Mouse (Mus musculus): ENCODE data around the gene Mical3.

Mical3 gene

GRCm38 (mm10) chr6:120905111-120905510 lies 225.7 kb downstream of the Mical3 start:
- DNase-seq (ENCODE audit: low read depth, low spot score): no peak

GRCm38 (mm10) chr6:120903961-120904360 lies 226.8 kb downstream of the Mical3 start:
- no peak for DNase-seq (ENCODE audit: low read depth, low spot score)

- no peak for DNase-seq (ENCODE audit: low read depth, low spot score)
Observed at GRCm38 (mm10) chr6:120903450-120903912, 227.3 kb downstream of the Mical3 start.

GRCm38 (mm10) chr6:120901776-120902645 lies 228.8 kb downstream of the Mical3 start:
- no peak for DNase-seq (ENCODE audit: low read depth, low spot score)

DNA sequence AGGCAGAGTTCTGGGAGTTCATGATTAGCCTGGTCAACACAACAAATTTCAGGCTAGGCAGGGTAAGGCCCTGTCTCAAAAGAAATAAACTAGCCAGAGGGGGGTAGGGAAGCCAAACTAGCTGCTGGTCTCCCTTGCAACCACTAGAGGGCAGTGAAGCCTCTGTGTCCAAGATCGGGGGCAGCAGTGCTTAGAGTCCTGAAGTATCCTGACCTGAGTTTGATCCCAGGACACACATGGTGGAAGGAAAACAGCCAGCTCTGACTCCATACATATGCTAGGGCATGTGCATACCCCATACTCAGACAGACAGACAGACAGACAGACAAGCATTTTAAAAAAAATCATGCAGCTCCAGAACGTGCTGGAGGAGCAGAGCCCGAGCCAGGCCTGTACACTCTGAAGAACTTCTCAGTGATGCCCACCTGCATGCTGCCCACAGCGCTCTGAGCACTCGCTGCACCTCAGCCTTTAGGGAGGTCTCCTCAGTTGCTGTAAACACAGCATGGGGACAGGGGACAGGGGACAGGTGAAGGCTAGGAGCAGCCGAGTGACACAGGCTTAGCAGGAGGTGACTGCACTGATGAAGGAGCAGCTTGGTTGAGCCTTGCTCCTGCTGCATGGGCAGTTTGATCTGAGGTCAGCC lies 232.5 kb downstream of the Mical3 start:
- peak; percentile 75 for DNase-seq (ENCODE audit: low read depth, low spot score)

DNA sequence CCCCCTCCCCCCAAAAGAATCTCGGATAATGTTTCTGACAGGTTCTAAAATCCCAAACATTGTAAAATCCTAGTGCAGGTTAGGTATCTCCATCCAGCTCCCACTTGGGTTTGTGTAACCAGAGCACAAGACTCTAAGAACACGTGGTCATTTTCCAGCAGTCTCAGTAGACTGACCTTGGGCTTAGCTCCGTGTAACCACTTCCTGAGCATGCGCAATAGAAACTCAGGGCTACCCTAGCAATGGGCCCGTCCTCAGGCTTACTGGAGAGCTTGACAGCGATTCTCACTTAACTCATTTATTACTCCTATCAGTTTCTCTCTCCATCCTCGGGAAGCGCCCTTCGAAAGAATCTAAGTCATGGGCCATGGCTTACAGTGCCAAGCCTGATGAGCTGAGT lies 236.3 kb downstream of the Mical3 start:
- DNase-seq (ENCODE audit: low read depth, low spot score): no peak

DNA sequence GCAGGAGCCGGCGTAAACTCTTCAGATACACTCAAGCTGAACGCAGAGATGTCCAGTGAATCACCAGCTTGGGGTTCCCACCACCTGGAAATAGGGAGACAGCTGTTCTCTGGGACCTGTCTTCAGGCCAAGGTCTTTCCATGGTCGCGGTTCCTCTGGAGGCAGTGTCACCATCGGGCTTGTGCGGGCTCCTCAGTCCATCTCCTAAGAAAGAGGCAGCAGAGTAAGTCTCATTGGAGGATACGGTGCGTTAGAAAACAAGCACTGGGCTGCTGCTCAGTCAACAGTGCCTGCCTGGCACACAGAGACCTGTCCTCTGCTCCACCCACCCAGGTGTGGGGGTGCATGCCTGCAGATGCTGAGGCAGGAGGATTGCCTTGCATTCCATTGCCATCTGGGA lies 236.7 kb downstream of the Mical3 start:
- no peak for DNase-seq (ENCODE audit: low read depth, low spot score)

GRCm38 (mm10) chr6:120886696-120887095 lies 244.1 kb downstream of the Mical3 start:
- no peak for DNase-seq (ENCODE audit: low read depth, low spot score)

DNA sequence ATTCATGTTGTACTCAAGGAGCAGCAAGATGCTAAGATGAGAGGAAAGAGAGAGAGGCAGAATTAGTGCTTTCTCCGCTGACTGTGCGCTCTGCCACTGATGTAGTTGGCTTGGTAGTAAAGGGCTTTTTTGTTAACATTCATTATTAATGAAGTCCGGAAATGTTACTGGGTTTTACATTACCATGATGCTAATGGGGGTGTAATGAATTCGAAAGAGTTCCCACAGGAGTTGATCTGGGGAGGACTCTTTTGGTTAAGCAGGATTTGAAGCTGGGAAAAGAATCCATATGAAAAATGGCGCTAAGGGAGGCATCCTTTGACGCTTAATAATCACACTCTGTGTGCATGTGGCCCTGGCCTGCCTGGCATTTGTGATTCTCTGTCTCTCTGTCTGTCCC lies 246.4 kb downstream of the Mical3 start:
- DNase-seq (ENCODE audit: low read depth, low spot score): no peak

Measured in brain, adult 2 months (tissue).